Mouse (Mus musculus): ENCODE measurements around the gene Ppil3.
A peak's percentile ranks its signal among the peaks of the same experiment; 100 is the strongest.

Gene Ppil3

DNA sequence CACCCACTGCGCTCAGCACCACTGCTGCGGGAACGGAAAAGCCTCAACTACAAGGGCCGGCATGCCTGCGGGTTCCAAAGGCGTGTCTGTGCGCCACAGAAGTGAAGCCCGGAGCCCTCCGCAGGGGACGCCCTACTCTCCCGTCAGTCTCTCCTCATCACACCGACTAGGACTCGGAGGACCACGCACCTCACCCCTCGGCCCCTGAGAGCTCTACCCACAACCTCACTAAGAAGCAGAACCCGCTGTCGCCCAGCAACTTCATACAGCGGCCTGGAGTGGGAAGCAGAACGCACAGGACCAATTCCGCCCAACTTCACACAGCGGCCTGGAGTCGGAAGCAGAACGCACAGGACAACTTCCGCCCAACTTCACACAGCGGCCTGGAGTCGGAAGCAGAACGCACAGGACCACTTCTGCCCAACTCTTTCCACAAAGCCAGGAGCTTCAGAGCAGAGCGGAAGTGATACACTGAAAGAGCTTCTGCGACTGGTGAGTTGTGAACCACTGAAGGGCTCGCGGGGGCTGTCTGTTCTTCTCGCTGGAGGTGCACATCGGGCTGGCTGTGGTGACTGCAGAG lies at the start of gene Ppil3, which contains the start of gene Nif3l1:
Gene Ppil3, minus strand, starts transcription at position 344 of the 580 bp plus-strand sequence.
Gene Nif3l1, plus strand, starts transcription at position 9 of the 580 bp plus-strand sequence.
- DNase-seq (ENCODE audit: extremely low spot score, low spot score): peak; percentile 87

DNA sequence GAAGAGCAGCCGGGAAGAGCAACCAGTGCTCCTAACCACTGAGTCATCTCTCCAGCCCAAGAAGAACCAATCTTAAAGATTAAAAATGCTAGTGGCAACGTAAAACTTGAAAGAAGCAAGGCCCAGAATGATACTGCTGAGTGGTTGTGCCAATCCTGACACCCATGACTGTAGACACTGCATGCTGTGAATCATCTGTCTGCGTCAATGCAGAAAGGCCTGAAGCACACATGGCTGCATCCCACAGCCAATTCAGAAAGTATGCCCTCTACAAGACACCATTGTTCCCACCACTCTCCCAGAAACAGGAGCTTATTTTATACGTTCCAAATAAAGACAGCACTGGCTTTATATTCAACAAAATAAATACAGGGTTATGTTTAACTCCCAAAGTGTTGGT lies 37.4 kb upstream of the Ppil3 start:
- no peak for DNase-seq (ENCODE audit: extremely low spot score, low spot score)

DNA sequence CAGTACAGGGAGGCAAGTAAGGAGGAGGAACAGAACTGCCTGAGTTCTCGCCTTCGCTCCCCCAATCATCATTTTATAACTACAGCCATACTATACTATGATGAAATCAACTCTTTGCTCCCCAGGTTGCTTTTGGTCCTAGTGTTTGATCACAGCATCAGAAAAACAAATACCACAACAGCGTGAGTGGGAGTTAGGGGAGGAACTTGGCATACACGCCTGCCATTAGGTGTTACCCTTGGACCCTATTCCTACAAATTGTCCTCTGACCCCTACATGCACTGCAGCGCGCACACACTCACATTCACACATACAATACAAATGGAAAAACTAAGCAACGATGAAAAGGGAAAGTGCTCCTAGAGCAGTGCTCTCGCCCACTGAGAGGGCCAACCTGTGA lies 30.4 kb upstream of the Ppil3 start:
- no peak for DNase-seq (ENCODE audit: extremely low spot score, low spot score)

DNA sequence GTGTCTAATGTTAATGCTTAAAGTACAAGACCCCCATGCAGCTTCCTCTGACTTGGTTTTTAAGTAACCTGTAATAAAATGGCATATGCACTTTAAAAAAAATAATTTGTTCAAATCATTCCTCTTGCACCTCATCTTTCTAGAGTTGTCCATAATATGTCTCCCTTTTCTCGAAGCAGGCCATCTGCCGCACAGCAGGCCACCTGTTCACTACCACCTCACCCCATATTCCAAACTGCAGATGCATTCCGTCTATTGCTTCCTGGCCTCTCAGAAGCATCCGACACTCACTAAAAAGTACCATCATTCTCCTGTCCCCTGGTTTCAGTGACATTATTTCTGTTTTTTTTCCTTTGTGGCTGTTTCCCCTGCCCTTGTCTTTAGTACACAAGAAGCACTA lies 20.3 kb upstream of the Ppil3 start:
- no peak for DNase-seq (ENCODE audit: extremely low spot score, low spot score)

DNA sequence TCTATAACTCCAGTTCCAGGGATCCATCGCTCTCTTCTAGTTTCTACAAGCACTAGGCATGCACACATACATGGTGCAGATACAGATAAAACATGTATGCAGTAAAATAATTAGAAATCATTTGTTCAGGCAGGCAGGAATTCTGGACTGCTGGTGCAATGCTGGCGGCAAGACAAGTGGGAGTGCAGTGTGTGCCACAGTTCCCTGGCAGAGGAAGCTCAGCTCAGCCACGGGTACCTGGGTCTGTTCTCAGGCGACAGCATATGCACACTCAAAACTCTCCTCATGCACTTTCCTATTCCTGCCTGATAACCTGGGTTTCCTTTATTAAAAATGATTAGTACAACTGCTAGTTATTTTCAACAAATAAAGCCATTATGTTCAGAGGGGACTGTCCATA lies 19.8 kb upstream of the Ppil3 start:
- no peak for DNase-seq (ENCODE audit: extremely low spot score, low spot score)

DNA sequence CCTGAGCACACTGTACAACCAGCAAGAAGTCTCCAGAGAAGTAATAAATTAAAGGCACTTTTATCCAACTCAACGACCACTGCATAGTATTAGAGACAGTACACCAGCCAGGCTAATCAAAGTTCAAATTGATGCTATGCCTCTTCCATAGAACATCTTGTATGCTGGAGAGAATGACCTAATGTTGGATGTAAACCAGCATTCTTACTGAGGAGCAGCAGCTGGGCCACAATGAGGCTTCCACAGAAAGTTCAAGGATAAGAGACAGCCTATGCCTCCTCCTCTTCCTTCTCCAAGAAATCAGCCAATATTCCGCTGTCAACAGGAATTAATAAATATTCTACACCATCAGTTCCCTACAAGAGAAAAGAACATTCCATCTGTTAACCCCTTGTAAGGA lies 18.6 kb upstream of the Ppil3 start:
- no peak for DNase-seq (ENCODE audit: extremely low spot score, low spot score)

DNA sequence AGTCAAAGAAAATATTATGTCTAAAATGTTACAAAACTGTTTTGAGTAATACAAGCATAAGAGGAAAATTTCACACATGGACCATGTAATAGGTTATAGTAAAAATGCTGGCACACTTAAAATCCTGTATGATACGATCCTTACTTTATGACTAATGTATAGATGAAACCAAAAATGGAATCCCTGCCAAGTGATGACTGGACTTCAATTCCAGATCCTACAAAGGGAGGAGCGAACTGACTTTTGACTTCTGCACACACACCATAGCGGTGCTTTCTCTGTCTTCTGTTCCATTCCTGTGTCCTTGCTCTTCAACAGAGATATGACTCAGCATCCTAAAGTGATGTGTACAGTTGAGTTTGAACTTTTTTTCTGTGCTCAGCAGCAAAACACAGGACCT lies 15.3 kb upstream of the Ppil3 start:
- no peak for DNase-seq (ENCODE audit: extremely low spot score, low spot score)

DNA sequence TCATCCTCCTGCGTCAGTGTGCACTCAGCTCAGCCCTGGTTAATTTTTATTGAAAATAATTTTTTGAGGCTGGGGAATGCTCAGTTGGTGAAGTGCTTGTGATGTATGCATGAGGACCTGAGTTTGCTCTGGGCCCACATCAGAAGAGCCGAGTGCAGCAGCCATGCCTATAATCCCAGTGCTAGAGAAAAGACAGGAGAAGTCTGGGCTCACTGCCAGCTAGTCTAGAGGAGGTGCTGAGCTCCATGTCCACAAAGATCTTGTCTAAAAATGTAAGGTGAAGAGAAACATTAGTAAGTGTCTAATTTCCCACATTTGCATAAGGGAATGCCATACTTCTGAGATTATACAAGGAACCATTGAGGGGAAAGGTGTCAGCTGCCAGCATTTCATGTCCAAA lies 13.6 kb upstream of the Ppil3 start:
- DNase-seq (ENCODE audit: extremely low spot score, low spot score): no peak

DNA sequence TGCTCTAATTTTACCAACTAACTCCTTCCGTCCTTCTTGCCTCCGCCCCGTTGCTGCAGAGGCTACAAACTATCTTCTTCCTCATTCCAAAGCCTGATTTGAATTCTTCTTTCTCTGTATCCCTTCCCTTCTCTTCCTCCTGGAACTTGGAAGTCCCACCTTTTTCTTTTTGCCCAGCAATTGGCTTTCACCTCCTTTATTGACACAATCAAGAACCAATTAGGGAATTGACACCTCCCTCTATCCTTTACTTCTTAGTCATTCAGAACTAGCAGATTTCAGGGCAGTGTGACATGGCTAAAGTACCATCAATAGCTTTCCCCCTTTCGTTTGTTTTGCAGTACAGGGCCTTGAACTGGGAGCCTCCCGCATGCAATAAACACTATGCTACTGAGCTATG lies 12.9 kb upstream of the Ppil3 start:
- no peak for DNase-seq (ENCODE audit: extremely low spot score, low spot score)

DNA sequence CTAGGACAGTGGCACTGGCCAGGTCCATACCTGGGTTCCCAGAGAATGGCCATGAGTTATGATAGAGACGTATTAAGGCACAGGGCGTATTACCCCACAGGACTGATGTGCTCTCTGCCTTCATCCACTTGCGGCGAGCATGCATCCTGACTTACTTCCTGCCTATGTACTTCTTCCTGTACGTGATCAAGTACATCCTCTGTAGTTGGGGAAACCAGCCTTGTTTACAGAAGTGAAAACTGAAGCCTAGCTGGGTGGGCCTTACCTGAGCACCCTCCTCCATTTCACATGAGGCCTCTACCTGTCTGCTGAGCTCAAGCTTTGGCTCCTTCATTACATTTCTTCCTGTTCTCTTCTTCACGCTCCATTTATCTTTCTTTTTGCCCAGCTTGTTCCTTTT lies 9.0 kb upstream of the Ppil3 start:
- DNase-seq (ENCODE audit: extremely low spot score, low spot score): no peak

DNA sequence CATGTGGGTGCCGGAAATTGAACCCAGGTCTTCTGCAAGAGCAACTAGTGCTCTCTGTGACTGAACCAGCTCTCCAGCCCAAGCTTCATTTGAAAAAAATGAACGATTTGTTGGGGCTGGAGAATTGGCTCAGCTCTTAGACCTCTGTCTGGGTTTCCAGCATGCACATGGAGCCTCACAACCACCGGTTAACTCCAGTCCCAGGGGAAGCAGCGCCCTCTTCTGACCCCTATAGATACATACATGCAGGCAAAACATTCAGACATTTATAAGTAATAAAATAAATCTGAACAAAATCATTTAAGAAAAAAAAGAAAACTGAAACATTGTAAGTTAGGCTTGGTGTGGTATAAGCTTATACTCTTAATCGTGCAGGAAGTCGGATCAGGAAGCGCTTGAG lies 3.1 kb upstream of the Ppil3 start:
- no peak for DNase-seq (ENCODE audit: extremely low spot score, low spot score)

DNA sequence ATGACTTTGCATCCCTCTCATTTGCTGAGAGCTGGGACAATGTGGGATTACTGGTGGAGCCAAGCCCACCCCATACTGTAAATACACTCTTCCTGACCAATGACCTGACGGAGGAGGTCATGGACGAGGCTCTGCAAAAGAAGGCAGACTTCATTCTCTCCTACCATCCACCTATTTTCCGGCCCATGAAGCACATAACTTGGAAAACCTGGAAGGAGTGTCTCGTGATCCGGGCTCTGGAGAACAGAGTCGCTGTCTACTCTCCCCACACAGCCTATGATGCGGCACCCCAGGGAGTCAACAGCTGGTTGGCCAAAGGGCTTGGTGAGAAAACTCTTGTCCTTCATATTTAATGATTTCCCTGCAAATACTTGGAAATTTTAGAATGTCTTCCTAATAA lies 2.5 kb upstream of the Ppil3 start:
- no peak for DNase-seq (ENCODE audit: extremely low spot score, low spot score)

DNA sequence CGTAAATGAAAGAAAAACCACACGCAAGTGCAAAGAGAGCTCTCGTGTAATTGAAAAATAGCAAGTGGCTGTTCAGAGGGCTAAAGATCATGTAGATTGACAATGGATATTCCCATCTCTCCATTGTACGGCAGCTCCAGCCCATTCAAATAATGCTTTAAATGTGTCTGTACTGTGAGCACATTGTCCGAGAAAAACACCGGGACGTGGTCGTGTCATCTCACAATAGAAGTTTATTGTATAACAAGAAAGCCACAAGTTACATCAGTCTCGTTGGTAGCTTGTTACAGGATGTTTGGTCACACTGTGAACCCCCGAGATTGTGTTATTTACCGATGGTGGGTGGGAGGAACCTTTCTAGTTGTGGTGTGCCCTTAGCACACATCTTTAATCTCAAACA lies 575 bp upstream of the Ppil3 start:
- DNase-seq (ENCODE audit: extremely low spot score, low spot score): no peak

DNA sequence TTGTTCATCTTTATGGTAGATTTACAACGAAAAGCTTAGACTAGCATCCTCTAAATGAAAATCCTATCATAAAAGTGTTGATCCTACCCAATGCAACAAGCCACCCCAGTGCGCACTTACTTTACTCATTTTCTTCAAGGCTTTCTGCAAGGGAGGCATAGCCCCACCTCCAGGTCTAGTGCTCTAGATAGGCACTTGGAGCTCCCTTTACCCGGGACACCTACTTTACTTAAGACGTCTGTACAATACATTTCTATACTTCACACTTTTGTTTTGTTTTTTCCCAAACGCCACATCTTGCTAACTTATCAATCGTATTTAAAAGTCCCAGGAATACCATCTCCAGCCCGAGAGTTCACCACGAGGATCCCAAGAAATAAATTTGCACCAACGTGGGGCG lies 595 bp downstream of the Ppil3 start:
- no peak for DNase-seq (ENCODE audit: extremely low spot score, low spot score)

DNA sequence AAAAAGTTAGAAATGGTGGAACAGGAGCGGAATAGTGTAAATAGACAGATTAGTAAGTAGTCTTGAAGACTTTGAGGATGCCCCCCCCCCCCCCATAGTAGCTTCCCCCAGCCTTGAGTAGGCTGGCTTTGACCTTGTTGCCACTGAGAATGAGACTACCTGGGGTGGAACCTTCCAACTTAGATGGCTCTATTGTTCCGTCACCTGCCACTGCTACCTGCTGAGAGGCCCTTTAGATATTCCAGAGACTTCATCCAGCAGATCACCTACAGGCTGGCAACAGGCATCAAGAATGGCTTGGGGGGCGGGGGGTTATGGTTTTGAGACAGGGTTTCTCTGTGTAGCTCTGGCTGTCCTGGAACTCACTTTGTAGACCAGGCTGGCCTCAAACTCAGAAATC lies 20.7 kb downstream of the Ppil3 start:
- no peak for DNase-seq (ENCODE audit: extremely low spot score, low spot score)

DNA sequence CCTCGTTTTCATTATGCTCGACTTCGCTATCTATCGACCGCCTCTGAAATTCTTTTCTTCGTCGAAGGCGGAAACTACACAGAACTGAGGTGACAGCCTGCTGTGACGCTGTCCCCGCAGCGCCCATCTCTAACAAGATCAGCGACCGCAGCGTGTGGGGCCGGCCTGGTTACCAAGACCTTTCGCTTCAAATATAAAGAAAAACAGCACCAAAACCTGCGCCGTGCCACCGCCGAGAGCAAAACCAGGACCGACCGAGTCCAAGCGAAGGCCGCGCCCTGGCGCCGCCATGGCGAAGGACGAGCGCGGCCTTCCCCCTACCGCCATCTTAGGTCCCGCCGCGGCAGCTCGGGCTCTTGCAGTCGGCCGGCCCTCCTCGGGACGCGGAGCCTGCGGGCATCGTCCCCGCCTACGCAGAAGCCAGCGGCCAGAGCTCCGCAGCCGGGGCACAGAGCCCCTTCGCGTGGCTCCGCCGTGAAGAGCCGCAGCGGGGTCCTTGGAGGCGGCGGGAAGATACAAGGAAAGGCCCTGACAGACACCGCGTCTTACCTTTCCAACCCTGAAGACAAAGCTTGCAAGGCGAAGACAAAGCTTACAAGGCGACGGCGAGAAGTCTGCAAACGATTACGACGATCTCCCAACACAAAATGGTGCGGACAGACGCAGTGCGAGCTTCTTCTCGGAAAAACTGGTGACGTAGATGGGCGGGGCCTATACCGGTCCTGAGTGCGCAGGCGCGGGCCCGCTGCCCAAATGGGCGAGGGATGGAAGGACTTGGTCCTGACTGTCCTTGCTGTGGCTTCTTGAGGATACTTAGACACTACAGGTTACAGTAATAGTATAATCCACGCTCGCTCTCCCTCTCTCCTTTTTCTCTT lies 21.7 kb downstream of the Ppil3 start, which contains the start of gene Clk1:
Gene Clk1, minus strand, starts transcription at position 696 of the 878 bp plus-strand sequence.
- peak; percentile 94 for DNase-seq (ENCODE audit: extremely low spot score, low spot score)

DNA sequence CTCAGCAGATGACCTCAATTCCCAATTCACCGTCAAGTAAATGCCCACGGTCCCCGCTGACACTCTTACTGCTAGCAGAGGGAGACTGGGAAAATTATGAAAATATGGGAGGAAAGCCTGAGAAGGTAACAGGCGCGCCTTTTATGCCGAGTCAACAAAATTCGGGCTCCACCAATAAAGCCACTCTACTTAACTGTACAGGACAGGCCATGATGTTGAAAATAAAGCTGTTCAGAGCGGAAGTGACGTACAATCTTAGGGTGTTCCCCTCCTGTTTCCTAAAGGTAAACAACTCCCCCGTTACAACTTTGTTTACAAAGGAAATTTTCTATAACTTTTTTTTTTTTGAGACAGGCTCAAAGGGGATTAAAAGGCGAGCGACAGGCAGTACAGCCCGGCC lies 22.4 kb downstream of the Ppil3 start:
- no peak for DNase-seq (ENCODE audit: extremely low spot score, low spot score)

DNA sequence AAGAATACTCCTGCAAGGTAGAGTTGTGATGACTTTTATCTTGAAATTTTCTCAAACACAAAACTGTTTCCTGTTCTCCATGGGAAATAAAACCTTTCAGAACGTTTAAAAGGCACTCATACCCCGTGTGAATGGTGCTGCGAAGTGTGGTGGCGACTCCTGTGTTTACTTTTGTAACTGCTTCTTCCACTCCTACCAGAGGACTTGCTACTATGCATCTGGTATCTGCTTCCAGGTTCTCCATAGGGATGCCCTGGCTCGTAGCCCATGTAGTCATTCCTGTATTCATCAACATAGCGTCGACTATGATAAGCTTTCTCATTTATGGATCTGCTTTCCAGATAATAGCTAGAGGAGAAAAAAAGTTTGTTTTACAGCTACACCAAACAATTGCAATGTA lies 24.3 kb downstream of the Ppil3 start:
- DNase-seq (ENCODE audit: extremely low spot score, low spot score): no peak

DNA sequence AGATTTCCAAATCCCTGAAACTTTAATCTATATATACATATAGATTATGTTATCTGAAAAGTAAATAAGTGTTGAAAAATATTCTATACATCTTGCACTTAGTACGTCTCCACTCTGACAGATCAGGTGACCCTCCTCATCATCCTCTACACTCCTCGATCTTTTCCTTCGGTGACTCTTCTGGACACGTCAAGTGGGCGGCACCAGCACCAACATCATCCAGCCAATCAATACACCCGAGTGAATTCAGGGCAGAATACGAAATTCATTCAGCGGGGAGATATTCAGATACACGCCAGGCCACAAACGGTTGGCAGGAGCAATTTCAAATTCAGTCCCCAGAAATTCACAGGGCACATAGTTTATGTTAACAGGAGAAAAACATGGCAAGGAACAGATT lies 25.3 kb downstream of the Ppil3 start:
- DNase-seq (ENCODE audit: extremely low spot score, low spot score): no peak

DNA sequence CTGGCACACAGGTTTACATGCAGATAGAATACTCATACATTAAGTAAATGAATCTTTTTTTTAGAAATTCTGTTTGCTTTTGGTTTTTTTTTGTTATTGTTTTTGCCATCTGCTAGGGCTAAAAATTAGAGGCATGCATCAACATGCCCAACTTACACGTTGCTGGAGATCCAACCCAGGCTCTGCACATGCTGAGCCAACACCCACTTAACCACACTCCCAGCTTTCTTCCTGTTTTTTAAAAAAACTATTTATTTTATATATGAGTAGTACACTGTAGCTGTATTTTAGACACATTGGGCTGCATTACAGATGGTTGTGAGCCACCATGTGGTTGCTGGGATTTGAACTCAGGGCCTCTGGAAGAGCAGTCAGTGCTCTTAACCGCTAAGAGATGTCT lies 29.2 kb downstream of the Ppil3 start:
- DNase-seq (ENCODE audit: extremely low spot score, low spot score): no peak

DNA sequence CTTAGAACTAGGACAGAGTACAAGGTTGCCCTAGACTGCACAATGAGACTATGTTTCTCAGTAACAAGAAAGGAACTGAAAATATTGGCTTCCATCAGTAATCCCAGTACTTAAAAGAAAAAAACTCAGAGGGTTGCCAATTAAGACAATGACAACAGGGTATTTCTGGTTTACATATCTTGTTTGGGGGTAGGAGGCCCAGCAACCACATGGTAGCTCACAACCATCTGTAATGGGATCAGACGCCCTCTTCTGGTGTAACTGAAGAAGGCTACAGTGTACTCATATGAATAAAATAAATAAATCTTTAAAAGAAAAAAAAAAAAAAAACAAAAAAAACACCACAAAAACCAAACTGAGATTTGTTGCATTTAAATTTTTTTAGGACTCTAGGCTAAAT lies 29.8 kb downstream of the Ppil3 start:
- DNase-seq (ENCODE audit: extremely low spot score, low spot score): no peak

DNA sequence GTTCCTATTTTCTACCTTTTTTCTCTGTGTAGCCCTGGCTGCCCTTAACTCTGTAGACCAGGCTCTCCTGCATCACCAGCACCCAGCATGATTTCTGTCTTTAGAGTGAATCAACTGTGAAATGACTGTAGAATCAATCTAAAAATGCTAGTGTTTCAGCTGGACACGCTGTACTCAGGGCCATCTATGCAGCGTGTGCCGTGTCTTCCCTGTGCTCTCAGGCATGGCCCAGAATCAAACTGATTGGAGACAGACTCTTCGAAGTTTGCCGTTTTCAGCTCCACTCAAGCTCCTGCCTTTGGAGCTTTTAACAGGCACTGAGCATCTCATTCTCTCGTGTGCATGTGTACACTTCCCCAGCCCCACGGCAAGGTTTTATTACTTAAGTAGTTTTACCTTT lies 34.5 kb downstream of the Ppil3 start:
- no peak for DNase-seq (ENCODE audit: extremely low spot score, low spot score)

DNA sequence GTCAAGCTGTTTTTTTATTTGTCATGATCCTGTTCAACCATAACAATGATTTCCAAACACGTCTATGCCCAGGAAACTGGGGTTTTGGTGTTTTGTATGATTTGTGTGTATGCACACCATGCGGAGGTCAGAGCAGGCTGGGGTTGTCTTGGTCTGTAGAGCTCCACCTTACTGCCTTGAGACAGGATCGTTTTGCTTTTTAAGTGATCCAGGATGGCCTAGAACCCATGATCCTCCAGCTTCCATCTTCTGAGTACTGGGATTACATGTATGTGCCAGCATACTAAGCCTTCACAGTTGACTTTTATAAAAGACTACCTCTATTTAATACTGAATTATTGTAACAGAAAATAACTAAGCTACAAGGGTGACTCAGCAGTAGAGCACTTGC lies 35.1 kb downstream of the Ppil3 start:
- DNase-seq (ENCODE audit: extremely low spot score, low spot score): no peak
